Mouse (Mus musculus) megakaryocyte-erythroid progenitor cell, adult 5 weeks (primary cell): ENCODE measurements around the gene Zfp606. TPM values are rescaled to one million over a fixed set of nuclear protein-coding genes. Genes with fewer than 3 reads are reported as not detected.

Experiments
- polyA plus RNA-seq: library from polyadenylated mRNA; stranded (reverse); fragments of >175 nt; gene quantifications from 2 replicates; pipeline ENCODE4 v1.2.3, GENCODE M21; 2012

The Zfp606 gene
- polyA plus RNA-seq, result 1.9 and 2.1 TPM in 2 replicates

DNA sequence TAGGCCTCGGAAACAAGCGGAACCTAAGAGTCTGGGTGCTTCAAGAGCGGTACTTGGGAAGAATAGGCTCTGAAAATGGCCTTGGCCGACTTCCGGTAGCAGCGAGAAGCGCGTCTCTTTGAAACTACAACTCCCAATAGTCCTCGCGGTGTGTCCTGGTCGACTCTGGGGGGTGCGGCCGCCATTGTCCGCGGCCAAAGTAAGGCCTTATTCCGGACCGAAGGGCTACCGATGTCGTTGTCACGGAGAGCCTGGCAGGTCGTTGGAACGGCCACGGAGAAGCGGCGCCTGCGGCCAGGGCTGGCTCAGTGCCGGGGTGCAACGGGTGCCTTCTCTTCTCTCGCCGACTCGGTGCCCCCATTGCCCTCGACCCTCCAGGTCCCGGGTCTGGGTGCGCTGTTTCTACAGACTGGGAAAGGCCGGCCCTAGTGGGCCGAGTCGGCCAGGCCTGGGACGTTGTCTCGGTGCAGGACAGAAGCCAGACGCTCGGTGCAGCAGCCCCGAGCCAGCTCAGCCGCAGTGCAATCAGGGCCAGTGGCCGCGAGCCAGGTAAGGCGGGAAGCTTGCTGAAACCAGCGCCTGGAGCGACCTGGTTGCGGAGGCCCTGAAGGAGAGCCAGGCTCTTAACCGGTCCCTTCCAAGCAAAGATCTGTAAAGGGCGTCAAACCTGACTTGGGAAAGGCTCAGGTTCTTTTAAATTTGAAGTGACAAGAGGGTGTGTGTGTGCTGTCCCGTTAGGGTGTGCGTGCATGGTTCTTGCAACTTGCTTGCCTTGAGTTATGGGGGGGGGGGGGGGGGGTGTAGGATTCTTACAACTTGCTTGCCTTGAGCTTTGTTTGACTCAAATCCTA lies at the start of gene Zfp606:
TSS of gene Zfp606 (plus strand) at position 136 of the 851 bp plus-strand sequence.

DNA sequence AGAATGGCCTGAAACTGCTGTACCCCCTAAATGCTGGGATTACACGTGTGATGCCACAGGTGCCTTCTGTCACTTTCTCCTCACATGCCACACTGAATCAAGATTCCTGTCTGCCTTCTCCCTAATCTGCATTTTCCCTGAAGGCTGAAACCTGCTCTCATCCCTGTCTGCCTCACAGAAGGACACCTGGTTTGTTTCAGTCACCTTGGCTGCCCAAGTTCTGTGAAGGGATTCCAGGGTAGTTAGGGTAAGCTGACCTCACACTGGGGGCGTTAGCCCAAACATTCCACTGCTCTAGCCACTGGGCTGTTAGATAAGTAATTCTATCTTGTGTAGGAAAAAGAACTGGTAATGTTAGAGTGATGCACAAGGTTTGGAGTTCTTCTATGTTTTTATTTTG lies 34.1 kb downstream of the Zfp606 start, which contains the start of gene 2900092C05Rik:
TSS of gene 2900092C05Rik (plus strand) at position 301 of the 400 bp plus-strand sequence.

Other genes starting within 250 kb of the Zfp606 start
- gene Vmn1r81, start 210.0 kb upstream of the Zfp606 start, polyA plus RNA-seq, result 0.01 TPM in 1 of 2 replicates, not detected in the other
- gene Vmn1r82, start 177.9 kb upstream of the Zfp606 start, polyA plus RNA-seq, result 0.01 TPM in 1 of 2 replicates, not detected in the other
- not detected in 2 replicates for gene Vmn1r83, start 148.8 kb upstream of the Zfp606 start, polyA plus RNA-seq
- 0.10 TPM in 1 of 2 replicates, not detected in the other for gene Vmn1r84, start 109.0 kb upstream of the Zfp606 start, polyA plus RNA-seq
- gene Zfp551, start 55.5 kb upstream of the Zfp606 start, polyA plus RNA-seq, result 0.14 and 0.17 TPM in 2 replicates
- gene 2900092C05Rik, start 34.2 kb downstream of the Zfp606 start, polyA plus RNA-seq, result not detected in 2 replicates
- gene Vmn2r53, start 130.5 kb downstream of the Zfp606 start, polyA plus RNA-seq, result under 0.01 and 0.01 TPM in 2 replicates
- gene Vmn2r54, start 162.0 kb downstream of the Zfp606 start, polyA plus RNA-seq, result not detected in 2 replicates
- gene Vmn2r55, start 206.7 kb downstream of the Zfp606 start, polyA plus RNA-seq, result 0.03 TPM in 1 of 2 replicates, not detected in the other